Mouse (Mus musculus) forebrain, embryonic 12.5 days (tissue): ENCODE measurements around the gene Guk1. TPM values are rescaled to one million over a fixed set of nuclear protein-coding genes. Genes with fewer than 3 reads are reported as not detected.
A peak's percentile ranks its signal among the peaks of the same experiment; 100 is the strongest.

Experiments
- ATAC-seq: fragments of 200-750 bp; cut with Nextera tagmentation; 2 replicates; pipeline ENCODE4 v1.8.0; 2017; ENCODE audit warnings: moderate TSS enrichment; ENCODE audit not compliant: low FRiP score
- H3K27ac ChIP-seq: fragments of 300-500 bp; sonication (generic); 2 replicates; pipeline ENCODE4 v1.5.1; 2016; ENCODE audit warnings: mild to moderate bottlenecking
- H3K27me3 ChIP-seq: fragments of 300-500 bp; sonication (generic); 2 replicates; pipeline ENCODE4 v1.6.1; 2016; ENCODE audit warnings: mild to moderate bottlenecking
- H3K36me3 ChIP-seq: fragments of 300-500 bp; sonication (generic); replicated peaks from 2 replicates; pipeline ENCODE4 v1.6.1; 2016; ENCODE audit warnings: mild to moderate bottlenecking
- H3K4me1 ChIP-seq: fragments of 300-500 bp; sonication (generic); 2 replicates; pipeline ENCODE4 v1.6.1; 2016
- H3K4me2 ChIP-seq: fragments of 300-500 bp; sonication (generic); 2 replicates; pipeline ENCODE4 v1.6.1; 2016; ENCODE audit warnings: mild to moderate bottlenecking, moderate library complexity
- H3K4me3 ChIP-seq: fragments of 300-500 bp; sonication (generic); replicated peaks from 2 replicates; pipeline ENCODE4 v1.5.1; 2016; ENCODE audit warnings: mild to moderate bottlenecking
- H3K9ac ChIP-seq: fragments of 300-500 bp; sonication (generic); 2 replicates; pipeline ENCODE4 v1.6.1; 2016; ENCODE audit warnings: mild to moderate bottlenecking
- H3K9me3 ChIP-seq: fragments of 300-500 bp; sonication (generic); 2 replicates; pipeline ENCODE4 v1.6.1; 2016
- WGBS: fragments of 180-500 bp; shearing (Covaris S2); methylation state at CpG from one replicate; pipeline ENCODE4 v1.1.7; 2016; 5-methylcytosine and 5-hydroxymethylcytosine counted together
- polyA plus RNA-seq: library from polyadenylated mRNA; unstranded; fragments of >200 nt; fragmentation: Nextera tagmentation; extraction: Ambion mirVana; gene quantifications from 2 replicates; pipeline ENCODE4 v1.2.1, GENCODE M21; 2016

Gene Guk1
- polyA plus RNA-seq, 1 experiment from 2014 or later, result 95.5 TPM

DNA sequence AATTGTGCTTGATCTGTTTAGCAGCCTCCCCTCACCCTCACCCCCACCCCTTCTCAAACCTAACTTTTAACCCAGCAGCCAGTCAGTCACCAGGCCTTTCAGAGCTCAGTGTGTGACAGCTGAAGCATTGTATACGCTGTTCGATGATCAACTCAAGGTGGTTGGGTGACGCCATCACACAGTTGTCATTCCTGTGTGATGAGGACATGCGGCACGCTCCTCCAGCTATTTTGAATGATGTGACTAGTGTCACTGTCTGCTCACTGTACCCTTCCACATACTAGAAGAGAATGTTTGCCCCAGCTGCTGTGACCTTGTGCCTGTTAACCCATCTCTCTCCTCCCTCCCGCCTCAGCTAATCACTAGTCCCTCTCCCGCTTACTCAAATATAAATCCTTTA lies 37.8 kb downstream of the Guk1 start:
- Histone ChIP-seq H3K9ac (no peak overlapping the region), H3K4me1 (no peaks in the 10 kb centered on the region), H3K9me3 (no peaks in the 10 kb centered on the region), H3K4me2 (no peak overlapping the region), H3K36me3 (peaks cover 20% of the 10 kb centered on the region), H3K27ac (no peak overlapping the region), H3K27me3 (no peaks in the 10 kb centered on the region), H3K4me3 (no peak overlapping the region)
- WGBS, result 89% methylated on average over 7 of the region's 7 CpGs
- ATAC-seq, result no peak

DNA sequence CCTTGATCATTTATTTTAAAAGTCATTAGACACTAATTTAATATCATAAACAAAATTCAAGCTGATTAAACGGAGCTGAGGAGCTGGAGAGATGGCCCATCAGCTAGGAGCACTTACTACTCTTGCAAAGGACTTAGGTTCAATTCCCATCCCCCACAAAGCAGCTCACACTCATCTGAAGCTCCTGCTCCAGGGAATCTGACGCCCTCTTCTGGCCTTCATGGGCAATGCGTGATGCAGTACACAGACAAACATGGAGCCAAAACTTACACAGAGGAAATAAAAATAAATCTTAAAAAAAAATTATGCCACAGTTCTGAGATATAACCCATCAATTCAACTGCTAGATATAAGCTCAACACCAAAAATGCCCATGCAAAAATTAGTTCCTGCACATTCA lies 40.3 kb downstream of the Guk1 start:
- no peak for ATAC-seq
- Histone ChIP-seq H3K4me1 (no peaks in the 10 kb centered on the region), H3K27me3 (peaks cover 3% of the 10 kb centered on the region; the same call in 1 of the 2 replicates), H3K27ac (no peak overlapping the region), H3K4me3 (no peak overlapping the region), H3K4me2 (no peak overlapping the region), H3K9me3 (no peaks in the 10 kb centered on the region), H3K9ac (no peak overlapping the region), H3K36me3 (peaks cover 10% of the 10 kb centered on the region)
- 34% methylated on average over 3 of the region's 3 CpGs for WGBS

DNA sequence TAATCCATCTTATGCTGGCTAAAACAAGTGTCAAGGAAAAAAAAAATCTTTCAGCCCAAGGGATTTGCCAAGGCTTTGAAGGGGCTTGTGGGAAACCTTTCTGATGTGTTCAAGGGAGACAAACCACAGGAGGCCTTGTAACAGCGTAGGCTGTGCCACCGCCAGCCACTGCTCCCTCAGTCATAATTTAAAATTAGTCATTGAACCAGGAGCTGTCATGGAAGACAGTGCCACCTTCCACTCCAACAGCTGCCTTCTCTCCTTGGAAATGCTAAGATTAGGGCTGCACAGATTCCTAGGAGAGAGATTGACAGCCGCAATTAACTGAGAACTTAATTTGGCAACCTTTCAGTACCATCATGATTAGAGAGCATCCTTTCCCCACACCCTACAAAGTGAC lies 42.7 kb downstream of the Guk1 start:
- H3K27me3 ChIP-seq, result peaks cover 3% of the 10 kb centered on the region; the same call in 1 of the 2 replicates
- no peak for ATAC-seq
- H3K4me1 ChIP-seq, result no peaks in the 10 kb centered on the region
- H3K4me2 ChIP-seq, result no peak overlapping the region
- H3K9ac ChIP-seq, result no peak overlapping the region
- no peak overlapping the region for H3K4me3 ChIP-seq
- no peaks in the 10 kb centered on the region for H3K36me3 ChIP-seq
- 78% methylated on average over 3 of the region's 3 CpGs for WGBS
- H3K27ac ChIP-seq, result no peak overlapping the region
- no peaks in the 10 kb centered on the region for H3K9me3 ChIP-seq

DNA sequence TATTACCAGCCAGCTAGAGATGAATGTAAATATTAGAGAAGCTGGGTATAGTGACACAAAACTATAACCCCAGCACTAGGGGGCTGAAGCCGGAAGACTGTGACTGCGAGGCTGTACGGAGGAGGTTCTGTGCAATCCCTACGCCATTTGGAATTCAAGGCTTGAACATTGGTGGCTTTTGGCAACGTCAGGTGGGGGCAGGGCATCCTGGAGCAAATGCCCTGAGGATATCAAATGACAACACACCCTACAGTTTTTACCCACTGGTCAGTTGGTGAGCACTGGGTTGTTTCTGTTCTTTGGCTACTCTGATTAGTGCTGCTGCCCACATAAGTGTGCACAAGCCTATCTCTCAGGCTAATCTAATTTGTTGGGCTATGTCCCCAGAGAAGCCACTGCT lies 49.0 kb downstream of the Guk1 start:
- WGBS, result 81% methylated on average over 5 of the region's 5 CpGs
- no peak overlapping the region for H3K4me2 ChIP-seq
- H3K4me1 ChIP-seq, result 0 out of 2 replicates have a peak, but pooled peaks cover 2% of the 10 kb centered on the region
- H3K4me3 ChIP-seq, result no peak overlapping the region
- no peaks in the 10 kb centered on the region for H3K9me3 ChIP-seq
- H3K27me3 ChIP-seq, result peaks cover 24% of the 10 kb centered on the region
- H3K27ac ChIP-seq, result no peak overlapping the region
- ATAC-seq, result no peak
- no peaks in the 10 kb centered on the region for H3K36me3 ChIP-seq
- no peak overlapping the region for H3K9ac ChIP-seq

DNA sequence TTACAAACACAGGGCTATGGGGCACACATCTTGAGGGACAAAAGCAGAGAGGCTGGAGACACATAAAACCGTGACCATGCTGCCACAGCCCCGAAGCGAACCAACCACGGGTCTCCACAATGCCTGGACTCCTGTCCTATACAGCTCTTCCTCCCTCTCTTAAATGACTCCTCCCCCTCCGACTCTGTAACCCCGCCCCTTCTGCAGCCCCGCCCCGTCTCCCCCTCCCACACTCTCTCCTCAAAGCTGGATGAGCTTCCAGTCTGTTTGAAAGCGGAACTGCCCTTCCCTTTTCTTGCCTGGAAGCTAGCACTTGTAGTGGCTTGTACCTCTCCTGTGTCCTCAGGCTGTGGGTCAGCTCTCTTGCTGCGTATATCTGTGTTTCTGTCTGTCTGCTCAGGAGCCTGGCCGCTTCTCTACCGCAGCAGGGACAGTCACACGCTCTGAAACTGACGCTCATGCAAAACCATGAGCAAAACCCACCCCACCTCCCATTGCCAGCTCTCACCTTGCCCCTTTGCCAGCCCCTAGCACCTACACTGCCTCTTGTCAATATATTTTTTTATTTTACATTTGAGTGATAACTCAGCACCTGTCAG lies 50.1 kb downstream of the Guk1 start:
- no peak overlapping the region for H3K4me3 ChIP-seq
- WGBS, result 12% methylated on average over 14 of the region's 14 CpGs
- no peak for ATAC-seq

DNA sequence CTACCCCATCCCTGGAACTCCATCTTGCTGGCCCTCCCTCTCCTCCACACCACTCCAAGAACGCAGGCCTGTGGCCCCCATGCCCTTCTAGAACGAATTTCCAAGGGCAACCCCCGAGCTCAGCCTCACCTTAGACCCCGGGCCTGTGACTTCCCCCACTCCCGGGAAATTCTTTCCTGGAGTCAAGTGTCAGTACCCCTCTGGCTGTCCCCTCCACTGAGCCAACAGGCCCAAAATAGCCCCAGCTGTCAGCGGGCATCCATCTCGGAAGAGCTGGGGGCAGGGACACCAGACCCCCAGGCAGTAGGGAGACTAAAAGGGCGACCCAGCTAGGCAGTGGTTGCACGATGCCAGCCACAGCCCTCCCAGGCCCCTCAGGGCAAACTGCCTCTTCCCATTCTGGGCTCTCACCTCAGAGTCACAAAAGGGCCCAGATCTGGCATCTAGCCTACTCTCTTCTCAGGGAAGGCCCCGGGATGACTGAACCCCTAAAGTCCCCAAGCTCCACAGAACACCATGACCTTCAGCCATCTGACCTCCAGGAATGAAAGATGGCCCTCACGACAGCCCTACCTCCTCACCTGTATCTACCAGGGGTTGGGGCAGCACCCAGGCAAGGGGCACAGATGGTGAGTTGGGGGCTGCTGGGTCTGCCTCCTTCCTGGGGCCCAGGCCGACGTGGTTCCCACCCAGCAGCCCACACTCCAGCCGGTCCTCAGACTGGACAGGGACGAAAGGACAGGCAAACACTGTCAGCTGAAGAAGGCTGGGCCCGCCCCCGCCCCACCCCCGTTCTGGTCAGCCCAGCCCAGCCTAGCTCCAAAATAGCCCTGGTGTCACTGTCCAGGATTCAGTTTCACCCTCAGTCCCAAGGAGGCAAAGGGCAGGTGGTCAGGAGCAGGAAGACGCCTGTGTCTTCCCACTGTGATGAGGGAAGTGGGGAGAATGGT lies 53.2 kb downstream of the Guk1 start:
- peaks cover 63% of the 10 kb centered on the region for H3K27me3 ChIP-seq
- no peak overlapping the region for H3K27ac ChIP-seq
- H3K4me3 ChIP-seq, result no peak overlapping the region
- no peak for ATAC-seq
- H3K9me3 ChIP-seq, result no peaks in the 10 kb centered on the region
- no peak overlapping the region for H3K4me2 ChIP-seq
- no peak overlapping the region for H3K9ac ChIP-seq
- no peaks in the 10 kb centered on the region for H3K36me3 ChIP-seq
- H3K4me1 ChIP-seq, result peaks cover 11% of the 10 kb centered on the region; the same call in 1 of the 2 replicates
- WGBS, result 72% methylated on average over 19 of the region's 19 CpGs

More for the DNA sequence above, 50.1 kb downstream of the Guk1 start:
- peaks cover 33% of the 10 kb centered on the region for H3K27me3 ChIP-seq
- peak overlapping the region; percentile 31 for H3K4me2 ChIP-seq
- H3K9me3 ChIP-seq, result no peaks in the 10 kb centered on the region
- H3K9ac ChIP-seq, result no peak overlapping the region
- H3K27ac ChIP-seq, result no peak overlapping the region
- 0 out of 2 replicates have a peak, but pooled peaks cover 2% of the 10 kb centered on the region for H3K4me1 ChIP-seq
- no peaks in the 10 kb centered on the region for H3K36me3 ChIP-seq

DNA sequence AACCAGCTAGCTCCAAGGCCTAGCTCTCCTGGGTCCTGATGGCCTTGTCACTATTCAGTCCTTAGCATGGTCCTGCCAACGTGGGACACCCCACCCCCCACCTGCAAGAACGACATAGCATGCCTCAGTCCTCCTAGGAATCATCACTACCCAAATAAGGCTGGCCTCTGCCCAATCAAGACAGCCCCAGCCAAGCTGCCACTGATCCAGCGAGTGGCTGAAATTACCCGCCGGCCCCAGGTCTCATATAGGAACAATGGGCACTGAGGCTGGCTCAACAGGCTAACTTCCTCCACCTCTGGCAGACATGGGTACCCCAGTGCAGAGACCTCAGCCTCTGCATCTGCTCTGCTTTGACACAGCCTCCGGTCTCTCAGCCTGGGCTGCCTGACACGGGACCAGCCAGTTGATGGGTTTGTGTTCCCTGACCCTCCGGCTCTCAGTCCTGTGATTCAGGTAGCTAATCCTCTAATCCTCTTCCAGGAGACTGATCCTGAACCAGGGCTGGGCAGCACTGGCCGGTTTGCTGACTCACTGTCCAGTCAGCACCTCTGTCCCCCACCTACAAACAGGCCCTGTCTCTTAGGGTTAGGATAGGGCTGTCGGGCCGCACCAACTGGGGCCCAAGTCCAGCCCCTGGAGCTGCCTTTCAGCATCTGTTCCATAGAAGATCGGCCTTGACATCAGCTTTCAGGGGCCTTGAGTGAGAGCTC lies 54.9 kb downstream of the Guk1 start:
- no peak for ATAC-seq
- H3K36me3 ChIP-seq, result no peaks in the 10 kb centered on the region
- no peaks in the 10 kb centered on the region for H3K9me3 ChIP-seq
- peaks cover 11% of the 10 kb centered on the region; the same call in 1 of the 2 replicates for H3K4me1 ChIP-seq
- no peak overlapping the region for H3K4me3 ChIP-seq
- no peak overlapping the region for H3K4me2 ChIP-seq
- H3K27ac ChIP-seq, result no peak overlapping the region
- no peak overlapping the region for H3K9ac ChIP-seq
- H3K27me3 ChIP-seq, result peaks cover 80% of the 10 kb centered on the region
- WGBS, result 46% methylated on average over 12 of the region's 12 CpGs

DNA sequence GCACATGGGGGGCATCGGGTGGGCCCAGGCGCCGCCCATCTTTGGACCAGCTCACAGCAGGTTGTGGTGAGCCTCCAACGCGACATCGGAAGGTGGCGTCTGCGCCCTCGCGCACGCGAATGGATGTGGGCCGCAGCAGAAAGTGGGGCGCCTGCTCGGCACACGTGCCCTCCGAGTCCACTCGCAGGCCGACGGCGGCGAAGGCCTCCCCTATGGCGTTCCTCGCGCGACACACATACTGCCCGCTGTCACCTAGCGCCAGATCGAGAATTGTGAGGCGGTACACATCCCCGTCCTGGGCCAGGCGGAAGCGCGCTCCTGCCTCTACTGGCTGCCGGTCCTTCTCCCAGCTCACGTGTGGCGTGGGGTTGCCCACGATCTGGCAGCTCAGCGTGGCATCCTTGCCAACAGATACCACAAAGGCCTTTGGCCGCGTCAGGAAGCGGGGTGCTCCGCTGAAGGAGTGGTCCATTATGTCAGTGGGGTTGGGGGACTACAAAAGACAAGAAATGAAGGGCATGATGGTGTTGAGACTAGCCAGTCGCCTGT lies 56.0 kb downstream of the Guk1 start, which contains the start of gene Obscn:
Obscn (minus strand) TSS at position 499 of the 549 bp plus-strand sequence.
- H3K27ac ChIP-seq, result no peak within 1 kb of the TSS
- H3K9me3 ChIP-seq, result no peaks in the 10 kb centered on the region
- peak within 1 kb of the TSS; percentile 25 for H3K4me3 ChIP-seq
- H3K36me3 ChIP-seq, result no peaks in the 10 kb centered on the region
- peaks cover 10% of the 10 kb centered on the region; the same call in 1 of the 2 replicates for H3K4me1 ChIP-seq
- peaks cover 91% of the 10 kb centered on the region for H3K27me3 ChIP-seq
- peak within 1 kb of the TSS; percentile 41 for H3K4me2 ChIP-seq
- H3K9ac ChIP-seq, result no peak within 1 kb of the TSS
- WGBS, result 16% methylated on average over 44 of the region's 44 CpGs
- ATAC-seq, result no peak

DNA sequence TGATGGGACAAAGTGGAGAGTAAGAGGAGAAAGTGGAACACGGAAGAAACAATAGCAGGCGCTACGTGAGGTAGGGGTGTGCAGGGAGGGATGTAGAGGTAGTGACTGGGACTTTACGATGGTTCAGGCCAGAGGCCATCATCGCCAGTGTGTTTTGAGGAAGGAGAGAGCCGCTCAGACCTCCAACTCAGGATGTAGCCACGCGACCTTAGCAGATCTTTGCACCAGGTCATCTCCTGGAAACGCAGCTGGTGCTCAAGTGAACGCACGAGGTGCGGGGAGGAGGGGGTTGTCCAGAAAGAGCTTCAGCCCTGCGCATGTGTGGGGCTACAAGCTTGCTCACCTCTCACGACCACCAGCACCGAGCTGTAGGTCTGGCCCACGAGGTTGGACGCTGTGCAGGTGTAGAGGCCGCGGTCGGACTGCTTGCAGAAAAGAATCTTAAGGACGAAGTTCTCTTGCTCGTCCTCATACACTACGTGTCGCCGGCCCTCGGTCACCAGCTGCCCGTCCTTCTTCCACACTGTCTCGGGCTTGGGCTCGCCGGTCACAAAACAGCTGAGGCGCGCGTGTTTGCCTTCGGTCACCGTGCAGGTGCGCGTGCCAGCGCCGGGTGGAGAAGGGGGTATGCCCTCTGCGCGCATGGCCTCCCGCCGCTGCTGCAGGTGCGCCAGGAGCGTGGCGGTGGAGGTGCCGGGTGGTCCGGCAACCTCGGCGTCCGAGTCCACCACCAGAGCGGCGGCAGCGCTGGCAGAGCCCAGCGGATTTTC lies 56.8 kb downstream of the Guk1 start:
- no peak for ATAC-seq
- Histone ChIP-seq H3K36me3 (no peaks in the 10 kb centered on the region), H3K4me2 (peak overlapping the region; percentile 41), H3K9me3 (no peaks in the 10 kb centered on the region), H3K9ac (no peak overlapping the region), H3K4me3 (peak overlapping the region; percentile 25), H3K4me1 (peaks cover 10% of the 10 kb centered on the region; the same call in 1 of the 2 replicates), H3K27ac (no peak overlapping the region), H3K27me3 (peaks cover 91% of the 10 kb centered on the region)
- 5% methylated on average over 55 of the region's 55 CpGs for WGBS

DNA sequence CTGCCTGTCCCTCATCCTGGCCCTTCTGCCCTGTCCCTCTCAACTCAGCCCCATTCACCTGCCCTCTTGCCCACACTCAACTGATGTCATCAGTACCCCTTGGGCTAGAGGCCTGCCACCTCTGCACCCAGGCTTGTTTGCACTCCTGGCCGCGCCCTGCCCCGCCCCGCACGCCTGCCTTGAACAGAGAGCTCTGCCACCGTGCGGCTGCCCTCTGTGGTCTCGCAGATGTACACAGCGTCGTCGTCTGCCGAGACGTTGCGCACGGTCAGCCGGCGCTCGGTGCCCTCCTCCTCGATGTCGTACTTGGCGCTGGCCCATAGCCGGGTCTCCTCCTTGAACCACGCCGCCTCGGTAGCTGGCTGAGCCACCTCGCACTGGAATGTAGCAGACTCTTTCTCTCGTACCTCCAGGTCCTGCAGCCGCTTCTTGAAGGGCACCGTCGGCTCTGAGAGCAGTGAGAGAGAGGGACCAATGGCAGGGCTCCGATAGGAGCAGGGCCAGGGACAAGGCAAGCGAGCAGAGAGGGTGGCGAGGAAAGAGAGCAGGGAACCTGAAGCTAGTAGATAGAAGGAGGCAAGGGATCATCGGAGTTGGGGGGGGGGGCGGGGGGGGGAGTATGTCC lies 57.5 kb downstream of the Guk1 start:
- Histone ChIP-seq H3K4me2 (peak overlapping the region; percentile 4; the same call in 1 of the 2 replicates), H3K27me3 (peaks cover 85% of the 10 kb centered on the region), H3K27ac (no peak overlapping the region), H3K4me1 (peaks cover 10% of the 10 kb centered on the region; the same call in 1 of the 2 replicates), H3K9ac (no peak overlapping the region), H3K36me3 (no peaks in the 10 kb centered on the region), H3K9me3 (no peaks in the 10 kb centered on the region), H3K4me3 (peak overlapping the region; percentile 17)
- WGBS, result 6% methylated on average over 35 of the region's 35 CpGs
- no peak for ATAC-seq
